Mouse (Mus musculus) limb, embryonic 15.5 days (tissue): ENCODE measurements around the gene Cd209g. TPM values are rescaled to one million over a fixed set of nuclear protein-coding genes. Genes with fewer than 3 reads are reported as not detected.

Experiments used
- ATAC-seq: fragments of 200-750 bp; cut with Nextera tagmentation; 2 replicates; pipeline ENCODE4 v1.8.0; 2017; ENCODE audit warnings: low read depth, moderate TSS enrichment; ENCODE audit not compliant: insufficient number of reproducible peaks, low FRiP score, low TSS enrichment
- H3K27ac ChIP-seq: fragments of 300-500 bp; sonication (generic); 2 replicates; pipeline ENCODE4 v1.5.1; 2015; ENCODE audit warnings: moderate library complexity, mild to moderate bottlenecking, inconsistent platforms
- H3K27me3 ChIP-seq: fragments of 300-500 bp; sonication (generic); 2 replicates; pipeline ENCODE4 v1.6.1; 2015; ENCODE audit warnings: inconsistent platforms
- H3K36me3 ChIP-seq: fragments of 300-500 bp; sonication (generic); 2 replicates; pipeline ENCODE4 v1.6.1; 2015; ENCODE audit warnings: inconsistent platforms
- H3K4me1 ChIP-seq: fragments of 300-500 bp; sonication (generic); 2 replicates; pipeline ENCODE4 v1.6.1; 2015; ENCODE audit warnings: inconsistent platforms
- H3K4me2 ChIP-seq: fragments of 300-500 bp; sonication (generic); 2 replicates; pipeline ENCODE4 v1.6.1; 2015; ENCODE audit warnings: mild to moderate bottlenecking, inconsistent platforms
- H3K4me3 ChIP-seq: fragments of 300-500 bp; sonication (generic); 2 replicates; pipeline ENCODE4 v1.5.1; 2015; ENCODE audit warnings: mild to moderate bottlenecking, inconsistent platforms
- H3K9ac ChIP-seq: fragments of 300-500 bp; sonication (generic); 2 replicates; pipeline ENCODE4 v1.6.1; 2015; ENCODE audit warnings: inconsistent platforms
- H3K9me3 ChIP-seq: fragments of 300-500 bp; sonication (generic); 2 replicates; pipeline ENCODE4 v1.6.1; 2016; ENCODE audit warnings: inconsistent platforms
- WGBS: fragments of 180-500 bp; shearing (Covaris S2); methylation state at CpG from one replicate; pipeline ENCODE4 v1.1.7; 2015; 5-methylcytosine and 5-hydroxymethylcytosine counted together
- polyA plus RNA-seq: library from polyadenylated mRNA; unstranded; fragments of >200 nt; fragmentation: Nextera tagmentation; extraction: Ambion mirVana; gene quantifications from 2 replicates; pipeline ENCODE4 v1.2.1, GENCODE M21; 2015

Cd209g gene
- polyA plus RNA-seq, 1 experiment from 2014 or later = not detected

DNA sequence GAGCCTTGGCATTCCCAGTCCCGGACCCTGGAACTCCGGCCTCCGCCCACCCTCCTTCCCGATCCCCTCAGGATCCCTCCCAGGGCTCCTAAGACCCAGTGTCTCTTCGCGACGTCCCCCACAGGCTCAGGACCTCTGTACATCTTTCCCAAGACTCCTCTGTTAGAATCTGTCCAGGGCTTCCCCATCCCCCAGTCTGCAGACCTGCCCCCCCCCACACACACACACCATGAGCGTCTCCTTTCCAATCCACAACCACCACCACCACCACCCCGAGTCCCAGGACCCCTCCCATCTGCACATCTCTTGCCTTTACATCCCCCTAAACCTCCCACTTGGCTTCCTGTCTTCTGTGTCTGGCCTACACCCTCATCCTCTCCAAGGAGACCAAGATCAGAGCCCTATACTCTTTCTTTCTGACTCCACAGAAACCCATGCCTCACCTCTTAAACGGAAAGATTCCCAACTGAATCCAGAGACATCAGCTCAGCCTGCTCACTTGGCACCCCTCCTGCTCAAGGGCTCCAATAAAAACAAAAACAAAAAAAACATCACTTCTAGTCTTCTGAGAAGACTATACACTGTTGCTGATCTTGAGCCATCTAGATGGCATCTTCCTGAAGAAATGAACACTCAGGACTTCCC, 33.1 kb downstream of the Cd209g start:
- no peaks in the 10 kb centered on the region for H3K9me3 ChIP-seq
- ATAC-seq = no peak
- H3K4me2 ChIP-seq = peak overlapping the region; percentile 80
- peak overlapping the region; percentile 96 for H3K4me3 ChIP-seq
- H3K4me1 ChIP-seq = peaks cover 13% of the 10 kb centered on the region; the same call in 1 of the 2 replicates
- 9% methylated on average over 10 of the region's 10 CpGs for WGBS
- H3K9ac ChIP-seq = peak overlapping the region; percentile 73
- no peak overlapping the region for H3K27ac ChIP-seq
- H3K36me3 ChIP-seq = no peaks in the 10 kb centered on the region
- H3K27me3 ChIP-seq = no peaks in the 10 kb centered on the region

DNA sequence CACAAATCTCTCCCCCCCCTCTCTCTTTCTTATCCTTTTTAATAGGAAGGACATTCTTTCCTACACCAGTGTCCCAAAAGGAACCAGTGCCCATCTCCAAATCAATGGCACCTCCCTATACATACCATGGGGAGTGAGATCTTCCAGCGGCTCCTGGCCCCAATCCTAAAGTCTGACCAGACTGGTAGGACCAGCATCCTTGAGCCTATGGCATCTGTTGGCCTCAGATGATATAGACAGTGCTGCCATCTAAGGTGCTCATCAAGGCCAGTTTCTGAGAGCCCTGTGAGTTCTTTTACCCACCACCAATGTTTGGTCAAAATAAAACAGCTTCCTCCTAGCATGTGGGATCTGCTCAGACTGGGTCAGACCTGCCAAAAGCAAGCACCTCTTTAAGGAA, 34.0 kb downstream of the Cd209g start:
- no peaks in the 10 kb centered on the region for H3K9me3 ChIP-seq
- H3K4me1 ChIP-seq = peaks cover 13% of the 10 kb centered on the region; the same call in 1 of the 2 replicates
- H3K27ac ChIP-seq = no peak overlapping the region
- H3K9ac ChIP-seq = no peak overlapping the region
- 82% methylated on average over 1 of the region's 1 CpGs for WGBS
- H3K4me3 ChIP-seq = no peak overlapping the region
- no peaks in the 10 kb centered on the region for H3K36me3 ChIP-seq
- no peaks in the 10 kb centered on the region for H3K27me3 ChIP-seq
- no peak for ATAC-seq
- no peak overlapping the region for H3K4me2 ChIP-seq

GRCm38 (mm10) chr8:4172486-4172885, 38.6 kb downstream of the Cd209g start:
- no peak overlapping the region for H3K4me2 ChIP-seq
- H3K27me3 ChIP-seq = no peaks in the 10 kb centered on the region
- H3K9ac ChIP-seq = no peak overlapping the region
- no peaks in the 10 kb centered on the region for H3K9me3 ChIP-seq
- ATAC-seq = no peak
- H3K4me1 ChIP-seq = 0 out of 2 replicates have a peak, but pooled peaks cover 6% of the 10 kb centered on the region
- H3K4me3 ChIP-seq = no peak overlapping the region
- 71% methylated on average over 3 of the region's 3 CpGs for WGBS
- H3K27ac ChIP-seq = no peak overlapping the region
- no peaks in the 10 kb centered on the region; the same call in 1 of the 2 replicates for H3K36me3 ChIP-seq

DNA sequence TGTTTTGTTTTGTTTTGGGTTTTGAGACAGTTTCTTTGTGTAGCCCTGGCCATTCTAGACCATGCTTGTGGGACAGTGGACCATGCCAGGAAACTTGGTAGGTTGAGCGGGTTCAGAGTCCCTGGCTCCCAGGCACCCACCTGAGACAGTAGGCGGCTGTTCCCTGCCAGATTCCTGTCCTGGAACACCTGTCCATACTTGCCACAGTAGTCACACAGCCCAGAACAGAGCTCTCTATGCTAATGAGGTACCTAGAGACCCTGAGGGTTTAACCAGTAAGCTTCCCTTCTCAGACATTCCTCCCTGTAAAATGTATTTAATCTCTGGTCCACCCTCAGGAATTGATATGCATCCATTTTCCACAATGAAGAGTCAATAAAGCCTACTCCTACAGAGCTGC, 40.1 kb downstream of the Cd209g start:
- Histone ChIP-seq H3K9ac (no peak overlapping the region), H3K4me3 (no peak overlapping the region), H3K27ac (no peak overlapping the region), H3K27me3 (no peaks in the 10 kb centered on the region), H3K4me2 (no peak overlapping the region), H3K36me3 (peaks cover 3% of the 10 kb centered on the region), H3K9me3 (no peaks in the 10 kb centered on the region), H3K4me1 (no peaks in the 10 kb centered on the region)
- WGBS = 58% methylated on average over 2 of the region's 2 CpGs
- no peak for ATAC-seq

DNA sequence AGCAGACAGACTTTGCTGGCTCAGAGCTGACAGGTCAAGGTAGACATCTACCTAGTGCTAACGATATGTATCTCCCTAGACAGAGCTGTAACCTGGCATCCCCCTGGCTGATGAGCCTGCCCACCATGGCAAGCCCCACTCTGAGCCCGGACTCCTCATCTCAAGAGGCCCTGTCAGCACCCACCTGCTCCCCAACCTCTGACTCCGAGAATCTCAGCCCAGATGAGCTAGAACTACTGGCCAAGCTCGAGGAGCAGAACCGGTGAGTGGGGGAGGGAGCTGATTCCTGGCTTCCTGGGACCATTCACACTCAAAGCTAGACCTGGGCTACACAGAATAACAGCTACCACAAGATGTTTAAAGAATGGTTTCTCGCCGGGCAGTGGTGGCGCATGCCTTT, 49.5 kb downstream of the Cd209g start:
- Histone ChIP-seq H3K4me1 (no peaks in the 10 kb centered on the region), H3K4me3 (no peak overlapping the region), H3K4me2 (no peak overlapping the region), H3K27ac (no peak overlapping the region), H3K27me3 (no peaks in the 10 kb centered on the region), H3K9ac (no peak overlapping the region), H3K9me3 (no peaks in the 10 kb centered on the region), H3K36me3 (peaks cover 37% of the 10 kb centered on the region)
- whole genome bisulfite sequencing = 85% methylated on average over 8 of the region's 8 CpGs
- no peak for ATAC-seq

DNA sequence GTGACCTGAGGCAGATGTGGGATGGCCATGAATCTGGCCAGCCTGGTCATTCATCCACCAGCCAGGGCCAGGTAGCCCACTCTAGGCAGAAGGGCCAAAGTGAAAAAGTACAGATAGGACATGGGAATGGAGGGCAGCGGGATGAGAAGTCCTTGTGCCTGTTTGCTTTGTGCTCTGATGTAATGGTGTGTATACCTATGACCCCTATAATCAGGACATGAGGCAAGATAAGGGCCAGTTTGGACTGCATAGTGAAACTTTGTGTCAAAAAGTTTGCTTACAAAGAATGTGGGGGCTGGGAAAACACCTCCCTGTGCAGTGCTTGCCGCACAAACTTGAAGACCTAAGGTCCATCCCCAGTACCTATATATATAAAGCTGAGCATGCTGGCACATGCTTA, 52.3 kb downstream of the Cd209g start:
- no peak for ATAC-seq
- Histone ChIP-seq H3K4me2 (no peak overlapping the region), H3K36me3 (peaks cover 49% of the 10 kb centered on the region), H3K27me3 (no peaks in the 10 kb centered on the region), H3K9me3 (no peaks in the 10 kb centered on the region), H3K4me3 (no peak overlapping the region), H3K27ac (no peak overlapping the region), H3K4me1 (no peaks in the 10 kb centered on the region), H3K9ac (no peak overlapping the region)
- WGBS = 93% methylated on average over 2 of the region's 2 CpGs

Other genes starting within 250 kb of the Cd209g start
- gene Cd209b, start 207.3 kb upstream of the Cd209g start, polyA plus RNA-seq = not detected in 2 replicates
- gene Cd209c, start 179.4 kb upstream of the Cd209g start, polyA plus RNA-seq = 0.27 and 0.36 TPM in 2 replicates
- gene Cd209f, start 28.3 kb upstream of the Cd209g start, polyA plus RNA-seq = not detected in 2 replicates
- gene Evi5l, start 32.5 kb downstream of the Cd209g start, polyA plus RNA-seq = 28.7 and 30.1 TPM in 2 replicates
- gene Prr36, start 83.4 kb downstream of the Cd209g start, polyA plus RNA-seq = 0.73 and 0.86 TPM in 2 replicates
- gene Lrrc8e, start 92.7 kb downstream of the Cd209g start, polyA plus RNA-seq = 2.3 TPM in 2 replicates
- 25.1 and 27.1 TPM in 2 replicates for gene Map2k7, start 104.6 kb downstream of the Cd209g start, polyA plus RNA-seq
- 0.90 and 1.4 TPM in 2 replicates for gene Gm49320, start 104.8 kb downstream of the Cd209g start, polyA plus RNA-seq
- gene Tgfbr3l, start 114.1 kb downstream of the Cd209g start, polyA plus RNA-seq = 2.8 and 4.2 TPM in 2 replicates
- gene Snapc2, start 119.0 kb downstream of the Cd209g start, polyA plus RNA-seq = 50.6 and 55.9 TPM in 2 replicates
- 46.2 and 49.8 TPM in 2 replicates for gene Ctxn1, start 125.2 kb downstream of the Cd209g start, polyA plus RNA-seq
- gene Timm44, start 141.8 kb downstream of the Cd209g start, polyA plus RNA-seq = 52.0 and 52.9 TPM in 2 replicates
- 13.5 and 13.7 TPM in 2 replicates for gene Ccl25, start 191.1 kb downstream of the Cd209g start, polyA plus RNA-seq
- gene Elavl1, start 191.3 kb downstream of the Cd209g start, polyA plus RNA-seq = 209 and 215 TPM in 2 replicates